Comparison of ENCODE assay signal across 14 mouse cellular contexts in the genomic region with DNA sequence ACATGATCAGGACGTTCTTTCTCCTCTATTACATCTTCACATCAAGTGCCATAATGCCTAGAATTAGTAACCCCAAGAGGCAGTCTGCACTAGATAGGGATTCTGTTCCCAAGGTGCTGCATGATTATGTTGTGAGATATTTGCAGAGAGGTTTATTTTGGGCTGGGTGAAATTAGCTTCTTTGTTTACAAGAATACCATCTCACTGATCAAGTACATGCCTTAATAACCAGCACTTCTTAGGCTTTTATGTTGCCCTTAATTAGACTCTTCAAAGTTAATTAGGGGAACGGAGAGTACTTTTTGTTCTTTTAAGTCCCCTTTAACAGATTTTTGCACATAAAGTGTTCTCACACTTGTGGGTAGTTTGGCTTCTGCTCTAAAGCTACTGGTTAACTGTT.
"Had no signal": no experiment of that assay in that cellular context is flagged by ENCODE, and none has a peak within 500 bp of the region (broad histone marks: within the 10 kb centered on the region; RNA-seq: fewer than 3 reads in every experiment).

No protein-coding gene starts in this region.

- H3K9ac ChIP-seq: liver, embryonic 13.5 days; stomach, embryonic 15.5 days had no signal

- H3K9me3 ChIP-seq: liver, embryonic 13.5 days; stomach, embryonic 15.5 days had no signal

- H3K4me3 ChIP-seq: liver, embryonic 13.5 days; stomach, embryonic 15.5 days had no signal

- H3K27me3 ChIP-seq: liver, embryonic 13.5 days; stomach, embryonic 15.5 days had no signal

- DNase-seq: kidney, adult 2 months; kidney, postnatal 36 days; liver, embryonic 13.5 days; lung, adult 2 months; lung, postnatal 14 days; lung, postnatal 4 days; midbrain, embryonic 14.5 days; retina, postnatal 1 day; right cerebral cortex, postnatal 25 days; spleen, adult 18-20 months; thymus, postnatal 25 days had no signal

- H3K4me1 ChIP-seq: liver, embryonic 13.5 days; stomach, embryonic 15.5 days had no signal

- H3K36me3 ChIP-seq: liver, embryonic 13.5 days; stomach, embryonic 15.5 days had no signal

- H3K27ac ChIP-seq: kidney, postnatal 0 days; liver, embryonic 13.5 days; stomach, embryonic 15.5 days had no signal

- H3K4me2 ChIP-seq: liver, embryonic 13.5 days; midbrain, embryonic 11.5 days; stomach, embryonic 15.5 days had no signal
